Mouse (Mus musculus) retina, postnatal 1 day (tissue): ENCODE measurements around the gene Nagk.
"Not testable (repeated sequence)": the region's sequence is repeated elsewhere in the genome, so short reads cannot be mapped to it uniquely, and the experiment has no call there.

Experiments used
- DNase-seq: peaks from one replicate; pipeline ENCODE4 v3.0.0-alpha.2; 2012

The Nagk gene

DNA sequence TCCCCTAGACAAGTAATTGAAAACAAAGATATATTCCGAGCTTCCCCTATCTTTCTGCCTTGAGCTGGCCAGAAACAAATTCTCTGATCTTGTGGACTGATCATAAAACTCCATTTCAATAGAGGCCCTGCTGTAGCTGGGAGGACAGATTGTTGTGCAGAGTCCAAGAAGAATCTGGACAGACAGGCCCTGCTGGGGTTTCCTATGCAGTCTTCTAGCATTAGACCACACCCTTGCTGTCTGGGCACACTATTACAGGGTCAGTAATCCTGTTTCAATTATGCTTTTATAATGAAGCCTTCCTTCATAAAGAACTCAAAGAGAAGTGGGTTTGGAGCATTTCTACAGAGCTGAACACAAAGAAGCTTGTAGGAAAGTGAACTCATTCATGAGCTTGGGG lies 24.2 kb downstream of the Nagk start:
- no peak for DNase-seq

DNA sequence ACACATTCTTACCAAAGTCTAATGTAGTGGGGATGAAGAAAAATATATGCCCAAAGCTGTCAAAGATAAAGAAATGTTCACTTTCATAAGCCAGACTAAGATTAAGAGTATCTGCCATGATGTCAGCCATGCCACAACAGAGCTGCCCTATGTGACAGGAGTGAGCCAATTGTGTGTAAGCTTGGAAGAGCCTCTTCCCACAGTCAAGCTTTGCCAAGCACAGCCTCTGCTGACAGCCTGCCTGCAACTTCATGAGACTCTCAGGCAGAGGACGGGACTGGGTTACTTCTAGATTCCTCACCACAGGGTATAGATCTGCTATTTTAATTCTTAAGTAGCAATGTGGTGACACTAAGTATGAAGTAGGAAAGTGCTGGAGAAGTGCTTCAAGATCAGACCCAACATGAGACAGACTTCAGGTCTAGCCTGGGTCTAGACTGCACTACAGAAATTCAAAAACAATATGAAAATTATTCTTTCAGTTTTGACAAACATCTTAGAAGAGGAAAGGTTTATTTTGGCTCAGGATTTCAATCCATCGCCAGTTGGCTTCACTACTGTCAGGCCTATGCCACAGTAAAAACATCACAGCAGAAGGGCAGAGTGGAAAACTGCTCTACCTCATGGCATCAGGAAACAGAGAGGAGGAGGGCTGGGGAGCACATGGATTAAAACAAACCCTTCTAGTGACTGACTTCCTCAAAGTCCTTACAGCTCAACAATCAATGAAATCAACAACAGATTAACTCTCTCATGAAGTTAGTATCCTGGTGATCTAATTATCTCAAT lies 26.1 kb downstream of the Nagk start:
- no peak for DNase-seq

DNA sequence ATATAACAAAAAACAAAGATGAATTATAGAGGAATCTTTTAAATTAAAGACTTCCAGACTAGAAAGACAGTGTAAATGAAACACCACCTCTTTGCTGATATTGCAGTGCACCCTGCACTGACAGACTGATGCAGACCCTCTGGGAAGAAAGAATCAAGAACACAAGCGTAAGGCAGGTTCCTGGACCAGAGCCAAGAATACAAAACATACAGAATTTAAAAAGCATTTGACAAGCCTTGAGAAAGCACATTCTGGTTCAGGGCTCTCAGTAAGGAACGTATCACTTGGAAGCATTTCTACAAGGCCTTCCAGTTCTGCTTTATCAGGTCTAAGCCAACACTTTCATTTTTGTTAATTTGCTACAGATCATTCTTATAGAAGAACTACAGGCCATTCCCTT lies 27.1 kb downstream of the Nagk start:
- no peak for DNase-seq

DNA sequence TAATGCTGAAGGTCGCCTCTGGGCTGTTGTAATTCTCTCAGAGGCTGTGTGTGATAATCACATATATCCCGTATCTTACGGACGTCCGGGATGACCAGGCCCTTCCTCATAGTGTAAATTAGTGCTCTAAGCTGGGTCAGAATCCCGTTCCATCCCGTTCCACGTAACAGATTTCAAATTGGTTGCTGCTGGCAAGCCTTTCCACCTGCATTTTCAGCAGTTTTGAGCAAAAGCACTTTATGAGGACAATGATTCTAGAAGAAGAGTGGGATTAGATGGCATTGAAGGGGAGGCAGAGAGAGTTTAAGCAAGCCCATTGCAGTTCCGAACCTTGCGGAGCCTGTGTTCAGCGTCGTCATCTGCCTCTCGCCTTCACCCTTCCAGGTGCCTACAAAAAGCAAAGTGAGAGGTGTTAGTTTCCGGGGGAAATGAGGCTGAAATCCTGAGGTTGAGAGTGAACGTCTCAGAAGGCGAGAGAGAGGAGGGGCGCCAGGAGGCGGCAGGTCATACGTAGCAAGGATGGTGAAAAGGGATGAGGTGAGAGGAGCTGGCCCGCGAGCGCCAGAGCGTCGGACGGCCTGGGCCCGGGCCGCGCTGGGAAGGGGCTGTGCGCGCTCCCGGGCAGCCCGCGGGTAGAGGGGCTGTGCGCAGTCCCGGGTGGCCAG lies 36.3 kb downstream of the Nagk start:
- no peak for DNase-seq

DNA sequence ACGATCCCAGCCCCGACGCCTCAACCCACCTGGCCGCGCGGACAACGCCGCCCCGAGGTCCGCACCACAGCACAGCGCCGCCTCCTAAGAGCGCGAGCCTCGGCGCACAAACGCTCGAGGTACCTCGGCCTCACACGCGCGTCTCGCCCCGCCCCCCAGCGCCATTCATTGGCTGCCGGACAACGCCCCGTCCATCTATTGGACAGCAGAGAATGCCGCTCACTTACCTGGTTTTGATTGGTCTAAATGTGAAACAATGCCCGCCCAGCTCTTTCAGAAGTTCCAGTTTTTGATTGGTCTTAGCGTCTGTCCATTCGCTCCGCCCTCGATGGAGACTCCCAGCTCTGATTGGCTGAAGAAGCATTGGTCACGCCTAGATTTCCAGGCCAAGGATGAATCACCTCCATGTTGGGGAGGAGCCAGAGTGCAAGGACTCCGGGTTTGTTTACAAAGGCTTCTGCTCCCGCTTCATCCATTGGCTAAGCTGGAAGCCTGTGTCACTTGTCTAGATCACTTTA lies 36.9 kb downstream of the Nagk start, which contains the start of gene Paip2b:
TSS of gene Paip2b (minus strand) at position 136 of the 518 bp plus-strand sequence.
- peak; percentile 100 for DNase-seq

DNA sequence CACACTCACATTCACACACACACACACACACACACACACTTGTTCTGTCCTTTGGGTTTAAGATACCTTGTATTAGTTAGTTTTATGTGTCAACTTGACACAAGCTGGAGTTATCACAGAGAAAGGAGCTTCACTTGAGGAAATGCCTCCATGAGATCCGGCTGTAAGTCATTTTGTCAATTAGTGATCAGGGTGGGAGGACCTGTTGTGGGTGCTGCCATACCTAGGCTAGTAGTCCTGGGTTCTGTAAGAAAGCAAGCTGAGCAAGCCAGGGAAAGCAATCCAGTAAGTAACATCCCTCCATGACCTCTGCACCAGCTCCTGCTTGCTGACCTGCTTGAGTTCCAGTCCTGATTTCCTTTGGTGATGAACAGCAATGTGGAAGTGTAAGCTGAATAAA lies 37.6 kb downstream of the Nagk start:
- not testable (repeated sequence) for DNase-seq

DNA sequence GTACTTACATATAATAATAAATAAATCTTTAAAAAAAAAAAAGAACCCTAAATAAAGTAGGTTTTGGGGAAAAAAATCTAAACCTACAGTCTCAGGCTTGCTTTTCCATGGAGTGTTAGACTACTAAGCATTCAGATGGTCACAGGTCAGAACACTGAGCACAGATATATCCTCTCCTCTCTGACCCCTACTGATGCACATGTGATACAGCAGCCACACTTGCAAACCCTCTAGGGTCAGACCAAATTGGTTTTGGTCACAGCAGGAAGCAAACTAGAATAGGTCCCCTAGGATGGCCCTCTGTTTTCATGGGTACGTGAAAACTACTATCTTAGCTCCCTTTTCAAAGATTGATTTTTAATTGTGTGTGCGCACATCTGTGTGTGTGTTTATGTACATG lies 42.0 kb downstream of the Nagk start:
- DNase-seq = no peak

DNA sequence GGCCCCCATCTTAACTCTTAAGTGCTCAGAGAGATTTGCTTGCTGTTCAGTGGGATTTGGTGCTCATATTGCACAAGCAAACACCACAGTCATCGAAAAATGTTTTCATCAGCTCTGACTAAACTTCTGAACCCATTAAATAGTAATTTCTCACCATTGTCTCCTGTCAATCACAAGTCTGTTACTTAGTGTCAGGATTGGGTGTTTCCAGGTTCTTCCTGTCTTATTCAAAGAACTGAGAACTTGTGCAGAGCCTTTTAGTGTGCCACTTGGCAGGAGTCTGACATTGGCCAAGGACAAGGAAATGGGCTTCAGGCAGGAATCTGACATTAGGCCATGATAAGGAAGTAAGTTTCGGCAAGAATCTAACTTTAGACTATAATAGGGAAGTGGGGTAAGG lies 43.3 kb downstream of the Nagk start:
- no peak for DNase-seq

DNA sequence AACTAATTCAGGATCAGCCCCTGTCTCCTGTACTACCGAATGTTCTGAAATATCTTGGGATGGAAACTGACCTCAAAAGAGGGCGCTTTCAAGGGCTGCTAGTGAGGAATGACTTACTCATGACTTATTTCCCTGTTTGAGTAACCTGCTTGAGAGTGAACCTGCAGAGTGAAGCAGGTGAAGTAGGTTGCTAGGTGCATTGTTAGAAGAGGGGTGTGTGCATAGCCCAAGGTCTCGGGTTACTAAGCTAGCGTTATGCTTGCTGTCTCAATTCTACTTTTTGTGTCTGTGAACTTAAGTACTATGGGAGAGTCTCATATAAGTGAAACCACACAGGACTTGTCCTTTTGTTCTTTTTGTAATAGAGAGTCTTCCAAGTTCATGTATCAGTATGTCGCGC lies 45.3 kb downstream of the Nagk start:
- DNase-seq = no peak

DNA sequence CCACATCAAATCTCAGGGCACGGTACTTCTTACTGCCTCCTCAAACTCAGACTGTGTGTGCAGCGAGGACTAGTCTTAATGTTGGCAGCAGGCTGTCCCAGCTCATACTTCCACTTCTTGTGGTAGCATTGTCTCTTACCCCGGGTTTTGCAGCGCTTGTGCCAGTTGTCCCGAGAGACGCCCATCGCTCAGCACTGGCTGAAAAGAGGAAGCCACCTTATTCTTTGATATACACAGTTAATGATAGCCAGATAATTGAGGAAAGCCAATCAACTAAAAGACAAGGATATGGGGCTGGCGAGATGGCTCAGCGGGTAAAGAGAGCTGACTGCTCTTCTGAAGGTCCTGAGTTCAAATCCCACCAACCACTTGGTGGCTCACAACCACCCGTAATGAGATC lies 50.1 kb downstream of the Nagk start:
- no peak for DNase-seq

DNA sequence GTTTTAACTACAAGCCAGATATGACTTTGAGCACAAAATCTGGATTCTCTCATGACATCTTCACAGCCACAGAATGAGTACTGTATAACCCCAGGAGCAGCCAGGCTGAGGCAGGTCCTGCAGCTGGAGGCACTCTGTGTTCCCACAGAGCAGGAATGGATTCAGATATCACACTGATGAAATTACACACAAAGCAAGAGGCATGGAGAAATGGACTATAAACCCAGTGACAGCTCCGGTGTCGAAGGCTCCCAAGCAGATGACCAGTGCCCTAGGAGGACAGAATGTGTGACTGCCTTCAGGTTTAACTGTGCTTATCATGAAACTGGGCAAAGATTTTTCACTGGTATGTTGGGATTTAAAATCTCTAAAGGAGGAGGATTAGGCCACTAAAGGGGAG lies 51.4 kb downstream of the Nagk start:
- DNase-seq = no peak

DNA sequence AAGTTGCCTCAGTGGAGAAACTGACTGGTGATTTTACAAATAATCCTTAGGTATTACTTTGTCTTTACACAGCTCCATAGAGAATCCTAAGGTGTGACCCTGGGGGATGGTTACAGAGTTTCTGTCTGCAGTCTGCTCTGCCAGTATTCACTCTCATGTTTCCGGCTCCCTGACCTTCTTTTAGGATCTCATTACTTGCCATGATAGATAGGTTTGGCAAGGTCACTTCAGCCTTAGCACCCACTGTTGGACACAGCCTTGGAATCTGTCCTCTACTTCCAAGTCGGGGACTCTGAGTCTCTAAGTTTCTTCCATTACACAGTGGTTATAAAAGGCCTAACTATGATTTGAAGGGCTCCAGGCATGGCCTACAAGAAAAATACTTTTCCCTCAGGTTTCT lies 54.7 kb downstream of the Nagk start:
- DNase-seq = no peak
